Mouse (Mus musculus): ENCODE measurements around the gene Aldh4a1. TPM values are rescaled to one million over a fixed set of nuclear protein-coding genes. Genes with fewer than 3 reads are reported as not detected.

The Aldh4a1 gene
- polyA plus RNA-seq, 1 experiment from 2014 or later: 29.5 TPM

GRCm38 (mm10) chr4:139592895-139593294, 29.8 kb upstream of the Aldh4a1 start:
- Histone ChIP-seq H3K27me3 (replicated peaks) (no peaks in the 10 kb centered on the region), H3K4me1 (peaks cover 55% of the 10 kb centered on the region), H3K27ac (replicated peaks) (no peak overlapping the region), H3K9ac (replicated peaks) (no peak overlapping the region), H3K36me3 (no peaks in the 10 kb centered on the region), H3K9me3 (replicated peaks) (no peaks in the 10 kb centered on the region), H3K4me3 (replicated peaks) (no peak overlapping the region), H3K4me2 (no peak overlapping the region)
- ATAC-seq (ENCODE audit: low FRiP score): no peak
- 74% methylated on average over 7 of the region's 7 CpGs for WGBS

- WGBS: 80% methylated on average over 6 of the region's 6 CpGs
- H3K4me1 ChIP-seq: peaks cover 60% of the 10 kb centered on the region
Measured at GRCm38 (mm10) chr4:139593383-139593782, 29.3 kb upstream of the Aldh4a1 start.

GRCm38 (mm10) chr4:139594062-139594461, 28.6 kb upstream of the Aldh4a1 start:
- Histone ChIP-seq H3K9me3 (replicated peaks) (no peaks in the 10 kb centered on the region), H3K4me3 (replicated peaks) (no peak overlapping the region), H3K4me2 (no peak overlapping the region), H3K9ac (replicated peaks) (no peak overlapping the region), H3K36me3 (no peaks in the 10 kb centered on the region), H3K27ac (replicated peaks) (no peak overlapping the region), H3K4me1 (peaks cover 67% of the 10 kb centered on the region), H3K27me3 (replicated peaks) (no peaks in the 10 kb centered on the region)
- WGBS: 70% methylated on average over 3 of the region's 3 CpGs
- no peak for ATAC-seq (ENCODE audit: low FRiP score)

More at GRCm38 (mm10) chr4:139593383-139593782, 29.3 kb upstream of the Aldh4a1 start:
- H3K27me3 ChIP-seq (replicated peaks): no peaks in the 10 kb centered on the region
- ATAC-seq (ENCODE audit: low FRiP score): no peak
- no peak overlapping the region for H3K27ac ChIP-seq (replicated peaks)
- no peaks in the 10 kb centered on the region for H3K9me3 ChIP-seq (replicated peaks)
- no peaks in the 10 kb centered on the region for H3K36me3 ChIP-seq
- no peak overlapping the region for H3K4me3 ChIP-seq (replicated peaks)
- H3K9ac ChIP-seq (replicated peaks): no peak overlapping the region
- no peak overlapping the region for H3K4me2 ChIP-seq

DNA sequence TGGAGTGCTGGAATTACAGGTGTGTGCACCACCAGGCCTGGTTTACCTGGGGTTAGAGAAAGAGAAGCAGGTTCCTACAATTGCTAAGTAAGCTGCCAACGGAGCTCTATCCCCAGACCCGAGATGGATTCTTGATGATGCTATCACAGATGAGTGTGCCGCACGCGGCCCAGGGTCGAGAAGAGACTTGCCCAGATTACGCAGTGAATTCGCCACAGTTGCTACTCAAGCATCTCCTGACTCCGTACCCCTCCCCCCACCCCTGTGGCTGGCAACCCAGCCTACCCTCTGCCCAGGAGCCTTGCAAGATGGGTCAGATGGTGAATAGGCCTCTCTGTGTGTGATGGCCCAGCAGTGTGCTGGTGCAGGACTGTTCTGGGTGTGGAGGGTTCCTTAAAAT, 26.0 kb upstream of the Aldh4a1 start:
- Histone ChIP-seq H3K4me1 (peaks cover 75% of the 10 kb centered on the region), H3K9me3 (replicated peaks) (no peaks in the 10 kb centered on the region), H3K4me2 (peak overlapping the region; percentile 13; the same call in 1 of the 2 replicates), H3K4me3 (replicated peaks) (no peak overlapping the region), H3K27ac (replicated peaks) (peak overlapping the region; percentile 78), H3K27me3 (replicated peaks) (no peaks in the 10 kb centered on the region), H3K9ac (replicated peaks) (0 out of 2 replicates have a peak overlapping the region, but pooled peaks have one; percentile 15), H3K36me3 (no peaks in the 10 kb centered on the region)
- ATAC-seq (ENCODE audit: low FRiP score): no peak
- 14% methylated on average over 9 of the region's 9 CpGs for WGBS

DNA sequence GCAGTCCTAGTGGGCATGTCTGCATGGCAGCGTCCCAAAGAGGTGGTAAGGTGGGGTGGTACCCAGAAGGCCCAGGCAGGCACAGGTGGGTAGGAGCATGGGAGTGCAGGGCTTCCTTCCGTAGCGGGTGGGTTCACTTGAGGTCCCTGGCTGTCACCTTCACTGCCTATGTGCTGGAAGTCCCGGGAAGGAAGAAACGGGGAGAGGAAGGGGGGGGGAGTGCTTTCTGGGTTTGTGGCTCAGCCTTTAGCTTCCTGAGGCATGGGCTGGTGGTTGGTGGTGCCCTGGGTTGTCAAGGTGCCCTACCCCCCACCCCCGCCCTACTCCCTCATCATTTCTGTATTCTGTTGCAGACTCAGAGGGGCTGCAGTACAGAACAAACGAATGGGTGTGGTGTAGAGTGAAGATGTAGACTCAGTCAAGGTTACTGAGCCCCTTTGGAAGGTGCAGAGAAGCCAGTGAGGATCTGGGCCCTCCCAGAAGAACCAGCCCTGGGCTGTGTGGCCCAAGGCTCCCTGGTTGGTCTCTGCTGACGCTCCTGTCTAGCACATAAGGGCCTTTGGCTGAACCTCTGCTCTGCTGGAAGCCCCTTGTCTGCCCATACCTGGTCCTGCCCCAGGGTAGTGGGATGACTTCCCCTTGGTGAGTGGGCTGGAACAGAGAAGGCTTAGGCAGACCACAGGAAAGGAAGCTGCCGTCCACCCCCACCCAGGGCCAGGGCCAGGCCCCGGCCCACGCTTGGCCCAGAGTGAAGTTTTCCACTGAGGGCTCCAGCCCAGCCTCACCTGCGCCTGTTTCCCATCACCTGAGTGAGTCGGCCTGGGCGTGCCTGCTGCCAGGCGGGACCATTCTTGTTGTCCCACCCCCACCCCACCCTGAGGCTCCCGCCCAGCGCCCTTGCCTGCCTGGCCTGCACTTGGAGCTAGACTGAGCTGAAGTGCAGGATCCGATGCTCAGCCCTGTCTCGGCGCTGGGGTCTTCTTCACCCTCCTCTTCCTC, 25.1 kb upstream of the Aldh4a1 start:
- Histone ChIP-seq H3K9ac (replicated peaks) (0 out of 2 replicates have a peak overlapping the region, but pooled peaks have one; percentile 15), H3K4me2 (peak overlapping the region; percentile 11; the same call in 1 of the 2 replicates)

GRCm38 (mm10) chr4:139598356-139598755, 24.3 kb upstream of the Aldh4a1 start:
- H3K4me3 ChIP-seq (replicated peaks): no peak overlapping the region
- H3K36me3 ChIP-seq: no peaks in the 10 kb centered on the region
- H3K9me3 ChIP-seq (replicated peaks): no peaks in the 10 kb centered on the region
- H3K4me1 ChIP-seq: peaks cover 88% of the 10 kb centered on the region
- peak overlapping the region; percentile 48 for H3K4me2 ChIP-seq
- no peaks in the 10 kb centered on the region for H3K27me3 ChIP-seq (replicated peaks)
- 0 out of 2 replicates have a peak overlapping the region, but pooled peaks have one; percentile 17 for H3K9ac ChIP-seq (replicated peaks)
- no peak for ATAC-seq (ENCODE audit: low FRiP score)
- peak overlapping the region; percentile 78 for H3K27ac ChIP-seq (replicated peaks)
- WGBS: 22% methylated on average over 13 of the region's 13 CpGs

More for the DNA sequence above, 25.1 kb upstream of the Aldh4a1 start:
- H3K36me3 ChIP-seq: no peaks in the 10 kb centered on the region
- no peaks in the 10 kb centered on the region for H3K27me3 ChIP-seq (replicated peaks)
- no peak overlapping the region for H3K4me3 ChIP-seq (replicated peaks)
- H3K27ac ChIP-seq (replicated peaks): peak overlapping the region; percentile 78
- H3K9me3 ChIP-seq (replicated peaks): no peaks in the 10 kb centered on the region
- peaks cover 81% of the 10 kb centered on the region for H3K4me1 ChIP-seq
- ATAC-seq (ENCODE audit: low FRiP score): no peak
- 57% methylated on average over 20 of the region's 20 CpGs for WGBS

DNA sequence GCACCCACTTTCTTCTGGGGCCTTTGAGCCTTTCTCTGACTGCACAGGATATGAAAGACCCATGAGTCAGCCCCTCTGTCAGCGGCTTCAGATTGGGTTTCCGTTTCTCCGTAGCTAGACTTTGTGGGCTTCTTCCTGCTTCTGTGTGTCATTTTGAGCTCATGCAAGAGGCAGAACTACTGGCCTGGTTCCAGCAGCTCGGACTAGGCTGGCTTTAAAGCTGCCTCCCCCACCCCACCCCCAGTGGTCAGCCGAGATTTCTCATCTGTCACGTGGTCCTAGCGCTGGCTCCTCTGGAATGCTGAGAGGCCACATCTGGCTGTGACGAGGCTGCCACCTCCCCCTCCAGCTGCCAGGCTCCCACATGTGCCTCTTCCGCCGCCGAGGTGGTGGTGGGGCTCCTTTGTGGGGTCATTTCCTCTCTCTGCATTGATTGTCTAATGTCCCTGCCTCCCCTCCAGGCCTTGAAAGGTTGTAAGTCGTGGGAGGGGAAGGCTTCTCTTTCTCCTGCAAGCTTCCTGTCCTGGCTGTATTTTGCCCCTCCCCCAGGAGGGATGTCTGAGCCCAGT, 23.6 kb upstream of the Aldh4a1 start:
- Histone ChIP-seq H3K27ac (replicated peaks) (peak overlapping the region; percentile 78), H3K4me3 (replicated peaks) (0 out of 2 replicates have a peak overlapping the region, but pooled peaks have one; percentile 2), H3K36me3 (no peaks in the 10 kb centered on the region), H3K4me2 (peak overlapping the region; percentile 48), H3K4me1 (peaks cover 88% of the 10 kb centered on the region), H3K9me3 (replicated peaks) (no peaks in the 10 kb centered on the region), H3K27me3 (replicated peaks) (no peaks in the 10 kb centered on the region), H3K9ac (replicated peaks) (0 out of 2 replicates have a peak overlapping the region, but pooled peaks have one; percentile 17)
- 3% methylated on average over 12 of the region's 12 CpGs for WGBS
- peak; percentile 40; the same call in 1 of the 2 replicates for ATAC-seq (ENCODE audit: low FRiP score)

GRCm38 (mm10) chr4:139601519-139602356, 20.9 kb upstream of the Aldh4a1 start:
- Histone ChIP-seq H3K27me3 (replicated peaks) (no peaks in the 10 kb centered on the region), H3K9me3 (replicated peaks) (no peaks in the 10 kb centered on the region), H3K4me1 (peaks cover 64% of the 10 kb centered on the region), H3K4me3 (replicated peaks) (no peak overlapping the region), H3K9ac (replicated peaks) (no peak overlapping the region), H3K4me2 (no peak overlapping the region), H3K27ac (replicated peaks) (peak overlapping the region; percentile 38; the same call in 1 of the 2 replicates), H3K36me3 (peaks cover 22% of the 10 kb centered on the region)
- ATAC-seq (ENCODE audit: low FRiP score): no peak
- 60% methylated on average over 7 of the region's 7 CpGs for WGBS

DNA sequence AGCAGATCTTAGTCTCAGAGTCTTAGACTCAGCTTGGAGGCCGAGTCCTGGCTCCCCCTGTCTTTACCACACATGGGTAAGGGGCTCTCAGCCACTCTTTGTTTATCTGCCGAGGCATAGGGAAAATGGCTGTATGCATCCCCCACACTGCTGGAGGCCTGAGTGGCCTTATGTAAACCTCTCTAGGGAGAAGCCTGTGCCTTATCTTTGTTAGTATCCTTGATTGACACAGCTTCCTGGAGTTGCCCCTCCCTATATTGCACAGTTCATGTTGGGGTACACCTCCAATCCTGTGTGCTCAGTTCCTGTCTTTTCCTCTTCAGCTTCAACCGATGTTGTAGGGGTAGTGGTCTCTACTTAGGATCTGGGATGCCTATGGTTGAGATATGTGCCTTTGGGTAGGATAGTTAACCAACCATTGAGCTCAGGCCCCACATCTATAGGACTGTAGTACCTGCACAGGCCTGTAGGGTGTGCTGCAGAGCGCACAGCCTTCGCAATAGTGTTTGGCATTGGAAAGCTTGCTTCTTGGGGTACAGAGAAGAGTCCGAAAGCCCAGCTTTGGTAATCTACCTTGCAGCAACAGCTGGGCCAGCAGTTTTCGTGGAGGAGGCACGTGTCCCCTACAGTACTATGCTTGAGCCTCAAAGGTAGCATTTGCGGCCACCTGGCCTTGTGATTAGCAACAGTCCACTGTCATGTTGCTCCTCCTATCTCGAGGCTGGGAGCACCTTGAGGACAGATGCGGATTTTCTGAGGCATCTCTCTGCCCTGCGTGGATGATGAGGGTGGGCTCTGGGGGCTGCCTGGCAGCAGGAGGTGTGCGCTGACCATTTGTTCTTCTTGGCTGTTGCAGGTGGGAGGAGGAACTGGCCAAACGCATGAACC, 20.1 kb upstream of the Aldh4a1 start, which contains the start of gene Gm21969:
Gm21969 (plus strand) TSS at position 830 of the 888 bp plus-strand sequence.
- Histone ChIP-seq H3K36me3 (peaks cover 31% of the 10 kb centered on the region), H3K9ac (replicated peaks) (no peak within 1 kb of the TSS), H3K9me3 (replicated peaks) (no peaks in the 10 kb centered on the region), H3K27me3 (replicated peaks) (no peaks in the 10 kb centered on the region), H3K4me1 (peaks cover 55% of the 10 kb centered on the region), H3K4me3 (replicated peaks) (no peak within 1 kb of the TSS), H3K4me2 (no peak within 1 kb of the TSS), H3K27ac (replicated peaks) (peak within 1 kb of the TSS; percentile 38; the same call in 1 of the 2 replicates)
- 60% methylated on average over 14 of the region's 14 CpGs for WGBS
- no peak for ATAC-seq (ENCODE audit: low FRiP score)

DNA sequence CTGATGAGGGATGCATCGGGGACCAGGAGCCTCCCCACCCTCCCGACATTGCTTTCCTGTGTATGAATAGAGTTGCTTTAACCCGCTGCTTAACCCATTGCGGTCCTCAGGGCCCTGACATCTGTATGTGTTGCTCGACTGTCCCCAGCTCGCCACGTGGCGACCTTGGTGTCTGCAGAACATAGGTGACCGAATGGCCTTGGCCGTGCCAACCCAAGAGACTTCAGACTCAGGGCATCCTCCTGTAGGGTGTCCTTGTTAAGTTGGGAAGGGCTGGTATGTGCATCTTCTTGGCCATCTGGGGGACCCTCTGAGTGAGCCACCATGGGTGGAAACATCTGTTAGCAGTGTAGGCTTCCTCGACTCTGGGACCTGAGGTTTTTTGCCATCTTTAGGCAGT, 17.4 kb upstream of the Aldh4a1 start:
- Histone ChIP-seq H3K36me3 (peaks cover 48% of the 10 kb centered on the region), H3K27ac (replicated peaks) (no peak overlapping the region), H3K4me2 (no peak overlapping the region), H3K4me1 (peaks cover 30% of the 10 kb centered on the region), H3K9ac (replicated peaks) (no peak overlapping the region), H3K4me3 (replicated peaks) (no peak overlapping the region), H3K9me3 (replicated peaks) (no peaks in the 10 kb centered on the region), H3K27me3 (replicated peaks) (no peaks in the 10 kb centered on the region)
- 90% methylated on average over 11 of the region's 11 CpGs for WGBS
- ATAC-seq (ENCODE audit: low FRiP score): no peak

Data from neural tube, embryonic 15.5 days (tissue).